Mouse (Mus musculus): Measurements from ENCODE around the gene Wrap73. TPM values are rescaled to one million over a fixed set of nuclear protein-coding genes. Genes with fewer than 3 reads are reported as not detected.
A peak's percentile ranks its signal among the peaks of the same experiment; 100 is the strongest.

Gene Wrap73
- total RNA-seq, 2 experiments from 2014 or later, result 30.7 to 34.8 TPM

DNA sequence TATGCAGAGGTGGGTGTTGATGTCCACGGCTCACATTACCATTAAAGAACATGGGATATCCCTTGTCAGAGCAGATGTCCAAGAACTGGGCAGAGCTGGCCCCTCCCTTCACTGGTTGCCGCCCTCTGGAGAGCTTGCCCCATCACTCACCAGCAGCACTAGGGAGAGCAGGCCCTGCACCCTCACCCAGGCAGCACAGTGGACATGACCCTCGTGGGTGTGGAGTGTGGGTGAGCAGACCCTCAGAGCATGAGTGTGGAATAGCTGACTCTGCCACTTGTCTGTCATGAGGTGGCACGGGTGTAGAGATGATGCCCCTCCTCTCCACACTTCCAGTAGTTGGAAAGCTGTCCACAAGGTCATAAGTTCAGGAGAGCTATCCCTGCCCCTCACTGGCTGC is 7.4 kb upstream of the Wrap73 start:
- intact Hi-C loops (cut with DNase I), result no loop called here
- DNase-seq (ENCODE audit: low spot score in 2 of 2), result no peak

DNA sequence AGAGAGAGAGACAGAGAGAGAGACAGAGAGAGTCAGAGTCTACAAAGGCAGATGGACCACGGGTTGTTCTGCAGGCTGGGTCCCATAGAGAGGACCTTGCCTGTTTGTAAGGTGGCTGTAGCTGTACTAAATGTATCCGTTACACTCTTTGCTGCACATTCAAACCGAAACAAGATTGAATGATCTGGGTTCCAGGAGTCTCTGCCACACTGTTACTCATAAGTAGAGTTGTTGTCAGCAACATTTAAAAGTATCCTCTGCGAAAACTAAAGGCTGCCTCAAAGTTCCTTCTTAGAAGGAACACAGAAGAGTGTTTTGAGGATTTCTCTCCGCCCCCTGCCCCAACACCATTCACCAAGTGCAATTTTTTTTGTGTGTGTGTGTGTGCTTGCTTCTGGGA is 5.0 kb upstream of the Wrap73 start:
- DNase-seq (ENCODE audit: low spot score in 2 of 2), result no peak
- intact Hi-C loops (cut with DNase I), result no loop called here

DNA sequence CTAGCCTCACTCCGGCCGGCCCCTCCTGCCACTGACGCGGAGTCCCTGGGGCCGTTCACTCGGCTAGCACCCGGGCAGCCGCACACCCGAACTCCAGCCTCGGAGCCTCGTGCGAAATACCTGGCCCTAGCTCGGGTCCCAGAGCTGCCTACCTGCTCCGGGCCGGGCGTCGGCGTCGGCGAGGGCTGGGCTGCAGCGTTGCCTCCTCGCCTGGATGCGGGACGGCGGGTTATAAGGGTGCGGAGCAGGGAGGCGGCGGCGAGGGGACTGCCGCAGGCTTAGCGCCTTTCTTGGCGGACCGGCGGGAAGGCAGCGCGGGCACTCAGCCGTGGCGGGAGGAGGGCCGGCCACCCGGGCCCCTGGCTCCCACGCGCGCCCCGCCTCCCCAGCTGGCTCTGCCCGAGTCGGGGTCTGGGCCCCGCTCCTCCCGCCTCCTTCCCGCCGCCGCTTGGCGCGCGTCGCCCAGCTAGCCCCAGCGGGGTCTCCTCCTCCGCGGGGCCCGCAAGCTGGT is 2.4 kb upstream of the Wrap73 start:
- no peak for DNase-seq (ENCODE audit: low spot score in 2 of 2)
- intact Hi-C loops (cut with DNase I), result loop anchor here (10.0 kb wide), 1 partner anchor 185 kb away; the partner anchor contains the start of gene A430005L14Rik

- intact Hi-C loops (cut with DNase I), result loop anchor here (10.0 kb wide), 1 partner anchor 185 kb away; the partner anchor contains the start of gene A430005L14Rik
- DNase-seq (ENCODE audit: low spot score in 2 of 2), result no peak
Measured at GRCm38 (mm10) chr4:154140182-154140212, 2.2 kb upstream of the Wrap73 start, which contains the start of gene Trp73. Trp73 (minus strand) TSS chr4:154140208.

- no peak for DNase-seq (ENCODE audit: low spot score in 2 of 2)
- intact Hi-C loops (cut with DNase I), result loop anchor here (10.0 kb wide), 1 partner anchor 186 kb away; the partner anchor contains the start of gene A430005L14Rik
Measured at GRCm38 (mm10) chr4:154140213-154141008, 1.8 kb upstream of the Wrap73 start.

DNA sequence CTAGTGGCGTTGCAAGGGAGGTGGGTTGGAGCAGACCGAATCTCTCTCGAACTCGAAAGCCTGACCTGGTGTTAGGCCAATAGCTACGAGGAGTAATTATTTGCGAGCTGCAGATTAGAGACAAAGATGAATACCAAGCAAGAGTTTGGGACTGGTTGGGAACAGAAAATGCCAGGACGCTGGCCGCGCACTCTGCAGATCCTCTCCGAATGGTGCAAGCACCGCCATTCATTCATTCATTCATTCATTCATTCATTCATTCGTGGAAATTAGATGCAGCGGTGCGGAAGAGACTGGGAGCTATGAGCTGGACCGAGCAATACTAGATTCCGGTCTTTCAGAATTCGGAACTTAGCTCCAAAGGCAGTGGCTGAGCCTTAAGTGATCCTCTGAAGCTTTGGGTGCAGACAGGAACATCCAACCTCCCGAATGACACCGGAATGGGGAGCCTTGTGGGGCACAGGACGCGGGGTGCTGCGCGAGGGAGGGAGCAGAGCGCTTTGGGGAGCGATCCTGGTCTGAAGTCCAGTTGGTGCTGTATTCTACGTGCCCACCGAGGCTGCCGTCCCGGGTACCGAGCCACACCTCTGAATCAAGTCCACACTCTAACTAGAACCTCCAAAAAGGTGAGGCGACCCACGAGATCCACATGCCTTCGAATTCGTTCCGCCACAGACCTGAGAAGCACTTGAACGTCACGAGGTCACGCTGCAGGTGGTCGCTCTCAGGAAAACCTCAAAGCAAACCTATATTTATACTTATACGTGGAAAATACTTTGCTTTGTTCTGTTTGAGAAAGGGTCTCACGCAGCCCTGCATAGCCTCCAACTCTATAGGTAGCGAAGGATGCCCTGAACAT is 934 bp upstream of the Wrap73 start:
- no peak for DNase-seq (ENCODE audit: low spot score in 2 of 2)
- intact Hi-C loops (cut with DNase I), result loop anchor here (10.0 kb wide), 1 partner anchor 186 kb away; the partner anchor contains the start of gene A430005L14Rik

DNA sequence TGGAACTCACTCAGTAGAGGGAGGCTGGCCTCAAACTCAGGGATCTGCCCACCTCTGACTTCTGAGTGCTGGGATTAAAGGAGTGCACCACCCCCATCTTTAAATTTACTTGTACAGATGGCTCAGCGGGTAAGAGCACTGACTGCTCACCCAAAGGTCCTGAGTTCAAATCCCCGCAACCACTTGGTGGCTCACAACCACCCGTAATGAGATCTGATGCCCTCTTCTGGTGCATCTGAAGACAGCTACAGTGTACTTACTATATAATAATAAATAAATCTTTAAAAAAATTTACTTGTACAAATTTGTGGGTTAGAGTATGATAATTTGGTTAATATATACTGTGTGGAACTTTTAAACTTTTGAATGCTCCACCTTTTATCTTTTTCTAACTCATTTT is 2.5 kb downstream of the Wrap73 start:
- intact Hi-C loops (cut with DNase I), result loop anchor here (10.0 kb wide), 1 partner anchor 190 kb away; the partner anchor contains the start of gene A430005L14Rik

GRCm38 (mm10) chr4:154146342-154146741 is 4.2 kb downstream of the Wrap73 start:
- peak in 1 of 2 experiments; percentile 63 for DNase-seq (ENCODE audit: low spot score in 2 of 2)
- intact Hi-C loops (cut with DNase I), result loop anchor here (10.0 kb wide), 1 partner anchor 192 kb away; the partner anchor contains the start of gene A430005L14Rik

More for the DNA sequence above, 2.5 kb downstream of the Wrap73 start:
- no peak for DNase-seq (ENCODE audit: low spot score in 2 of 2)

- no peak for DNase-seq (ENCODE audit: low spot score in 2 of 2)
Measured at GRCm38 (mm10) chr4:154154104-154154503, 11.9 kb downstream of the Wrap73 start.

GRCm38 (mm10) chr4:154156050-154156449 is 13.9 kb downstream of the Wrap73 start:
- DNase-seq (ENCODE audit: low spot score in 2 of 2), result no peak
- intact Hi-C loops (cut with DNase I), result loop anchor here (5.0 kb wide), 1 partner anchor 144 kb away; the partner anchor contains the start of gene Lrrc47

More at GRCm38 (mm10) chr4:154154104-154154503, 11.9 kb downstream of the Wrap73 start:
- intact Hi-C loops (cut with DNase I), result no loop called here

GRCm38 (mm10) chr4:154157970-154158662 is 15.9 kb downstream of the Wrap73 start:
- peak in 1 of 2 experiments; percentile 76 for DNase-seq (ENCODE audit: low spot score in 2 of 2)
- intact Hi-C loops (cut with DNase I), result loop anchor here (5.0 kb wide), 1 partner anchor 146 kb away; the partner anchor contains the start of gene Lrrc47

GRCm38 (mm10) chr4:154159002-154159401 is 16.8 kb downstream of the Wrap73 start:
- peak; percentile 78 to 81 for DNase-seq (ENCODE audit: low spot score in 2 of 2)
- intact Hi-C loops (cut with DNase I), result loop anchor here (5.0 kb wide), 1 partner anchor 147 kb away; the partner anchor contains the start of gene Lrrc47

DNA sequence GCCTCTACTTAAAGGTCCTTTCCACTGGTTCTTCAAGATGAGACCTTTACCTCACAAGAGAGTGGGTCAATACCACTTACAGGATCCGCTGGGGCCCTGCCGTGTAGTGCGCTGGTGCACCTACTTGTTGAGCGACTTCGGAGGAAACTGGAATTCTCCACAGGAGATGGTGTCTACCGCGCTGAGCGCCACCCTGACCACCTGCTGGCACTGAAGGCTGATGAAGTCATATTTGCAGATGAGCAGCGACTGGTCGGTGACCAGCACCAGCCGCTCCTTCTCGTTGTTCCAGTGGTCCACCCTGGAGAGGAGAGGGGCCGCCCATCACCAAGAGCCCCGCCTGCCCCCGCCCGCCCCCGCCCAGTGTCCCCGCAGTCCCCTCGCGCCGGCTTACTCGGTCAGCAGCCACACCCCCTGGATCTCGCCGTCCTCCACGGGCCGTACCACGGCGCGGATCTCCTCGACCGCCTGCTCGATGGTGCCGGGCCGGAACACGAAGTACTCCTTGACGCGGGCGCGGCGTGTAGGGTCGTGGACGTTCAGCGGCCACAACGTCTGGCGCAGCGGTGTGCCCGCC is 17.9 kb downstream of the Wrap73 start:
- DNase-seq (ENCODE audit: low spot score in 2 of 2), result peak in 1 of 2 experiments; percentile 42
- intact Hi-C loops (cut with DNase I), result loop anchor here (5.0 kb wide), 2 partner anchors 93 to 148 kb away; partner anchors contain the start of gene Lrrc47

- peak; percentile 95 to 98 for DNase-seq (ENCODE audit: low spot score in 2 of 2)
- intact Hi-C loops (cut with DNase I), result loop anchor here (5.0 kb wide), 1 partner anchor 93 kb away; no protein-coding TSS in a partner anchor
Measured at GRCm38 (mm10) chr4:154160538-154161390, 18.6 kb downstream of the Wrap73 start, which contains the start of gene Tprgl. Tprgl (minus strand) TSS chr4:154160666.

- intact Hi-C loops (cut with DNase I), result loop anchor here (1.0 to 5.0 kb wide), 3 partner anchors 44 to 138 kb away; partner anchors contain the start of gene Arhgef16
- peak; percentile 63 to 68 for DNase-seq (ENCODE audit: low spot score in 2 of 2)
Measured at GRCm38 (mm10) chr4:154163296-154163695, 21.1 kb downstream of the Wrap73 start.

DNA sequence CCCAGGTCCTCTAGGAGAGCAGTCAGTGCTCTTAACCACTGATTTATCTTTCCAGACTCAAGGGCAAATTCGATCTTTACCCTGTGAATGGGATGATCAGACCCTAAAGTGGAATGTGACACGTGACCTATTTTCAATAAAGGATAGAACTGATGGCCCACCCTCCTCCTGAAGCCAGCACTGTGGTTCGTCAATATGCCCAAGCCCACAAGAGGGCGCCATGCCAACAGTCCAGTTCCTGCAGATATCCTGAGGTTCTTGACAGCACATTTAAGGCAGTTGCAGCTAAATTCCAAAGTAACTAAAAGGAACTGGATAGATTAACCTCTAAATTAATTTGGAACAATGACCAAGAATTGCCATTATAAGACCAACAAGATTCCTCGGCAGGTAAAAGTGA is 24.9 kb downstream of the Wrap73 start:
- DNase-seq (ENCODE audit: low spot score in 2 of 2), result no peak
- intact Hi-C loops (cut with DNase I), result loop anchor here (5.0 kb wide), 1 partner anchor 660 kb away; no protein-coding TSS in a partner anchor

DNA sequence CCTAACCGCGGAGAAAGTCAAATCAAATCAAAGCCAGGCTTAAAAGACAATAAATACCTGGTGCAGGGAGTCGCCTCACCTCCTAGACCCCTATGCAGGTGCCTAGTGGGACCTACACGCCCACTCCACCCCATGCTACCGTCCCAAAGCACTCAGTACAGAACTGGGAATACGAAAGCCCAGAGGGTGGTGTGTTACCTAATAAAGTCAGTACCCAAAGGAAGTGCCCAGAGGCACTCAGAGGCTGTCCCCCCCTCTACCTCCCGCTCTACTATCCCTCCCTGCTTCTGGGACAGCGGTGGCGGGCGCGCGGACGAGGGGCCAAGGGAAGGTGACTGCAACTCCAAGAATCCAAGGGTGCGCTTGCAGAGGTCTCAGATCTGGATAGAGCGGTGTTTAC is 27.8 kb downstream of the Wrap73 start:
- no peak for DNase-seq (ENCODE audit: low spot score in 2 of 2)
- intact Hi-C loops (cut with DNase I), result loop anchor here (2.0 kb wide), 1 partner anchor 131 kb away; the partner anchor contains the start of gene Arhgef16
